Mouse (Mus musculus): Measurements from ENCODE around the gene Tmprss13. TPM values are rescaled to one million over a fixed set of nuclear protein-coding genes. Genes with fewer than 3 reads are reported as not detected.

The Tmprss13 gene
- not detected for polyA plus RNA-seq (2021)

- POLR2A ChIA-PET, result no interaction called here
- H3K27me3 ChIP-seq, result peaks cover 34% of the 10 kb centered on the region
- CTCF ChIA-PET, result no interaction called here
- TF ChIP-seq CTCF (IDR thresholded peaks at IDR 0.05), result no peak
- in situ Hi-C loops (cut with MboI; ENCODE audit: low pct_unique_long_range_greater_than_20kb), result no loop called here
- DNase-seq (ENCODE audit: low read depth, low spot score), result no peak
- ATAC-seq, result no peak
These were observed at the start of gene Tmprss13 for GRCm38 (mm10) chr9:45318855-45319254. Tmprss13 (plus strand) TSS chr9:45319100.

- in situ Hi-C loops (cut with MboI; ENCODE audit: low pct_unique_long_range_greater_than_20kb), result no loop called here
- CTCF ChIA-PET, result no interaction called here
- DNase-seq (ENCODE audit: low read depth, low spot score), result no peak
These were observed 46.7 kb upstream of the Tmprss13 start for GRCm38 (mm10) chr9:45272213-45272612.

DNA sequence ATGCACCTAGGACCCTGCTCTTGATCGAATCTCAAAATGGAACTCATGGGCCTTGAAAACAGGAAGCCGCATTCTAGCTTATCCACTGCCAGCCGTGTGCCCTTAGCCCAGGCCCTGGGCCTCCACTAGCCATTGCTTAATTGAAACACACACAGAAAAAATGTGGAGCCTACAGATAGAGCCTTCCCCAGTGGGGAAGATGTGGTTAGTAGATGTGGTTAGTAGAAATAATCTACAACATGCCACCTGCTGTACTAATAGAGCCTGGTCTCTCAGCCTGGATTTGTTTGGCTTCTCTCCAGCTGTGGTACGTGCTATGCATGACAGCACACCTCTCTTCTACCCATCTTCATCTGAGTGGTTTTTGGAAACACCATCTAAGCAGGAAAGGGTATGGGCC, 44.7 kb upstream of the Tmprss13 start:
- no peak for ATAC-seq
- TF ChIP-seq CTCF (IDR thresholded peaks at IDR 0.05), result no peak
- H3K27me3 ChIP-seq, result peaks cover 35% of the 10 kb centered on the region
- ChIA-PET POLR2A (no interaction called here), CTCF (no interaction called here)
- DNase-seq (ENCODE audit: low read depth, low spot score), result no peak
- in situ Hi-C loops (cut with MboI; ENCODE audit: low pct_unique_long_range_greater_than_20kb), result no loop called here

More at GRCm38 (mm10) chr9:45272213-45272612, 46.7 kb upstream of the Tmprss13 start:
- no peak for TF ChIP-seq CTCF (IDR thresholded peaks at IDR 0.05)
- H3K27me3 ChIP-seq, result peaks cover 28% of the 10 kb centered on the region
- no peak for ATAC-seq
- POLR2A ChIA-PET, result no interaction called here

- DNase-seq (ENCODE audit: low read depth, low spot score), result no peak
- ATAC-seq, result no peak
- peaks cover 34% of the 10 kb centered on the region for H3K27me3 ChIP-seq
- POLR2A ChIA-PET, result no interaction called here
- in situ Hi-C loops (cut with MboI; ENCODE audit: low pct_unique_long_range_greater_than_20kb), result no loop called here
- TF ChIP-seq CTCF (IDR thresholded peaks at IDR 0.05), result no peak
- CTCF ChIA-PET, result no interaction called here
These were observed 44.3 kb upstream of the Tmprss13 start for GRCm38 (mm10) chr9:45274635-45275034.

GRCm38 (mm10) chr9:45280059-45280458, 38.8 kb upstream of the Tmprss13 start:
- CTCF ChIA-PET, result no interaction called here
- POLR2A ChIA-PET, result no interaction called here
- H3K27me3 ChIP-seq, result peaks cover 25% of the 10 kb centered on the region
- TF ChIP-seq CTCF (IDR thresholded peaks at IDR 0.05), result no peak
- ATAC-seq, result no peak
- in situ Hi-C loops (cut with MboI; ENCODE audit: low pct_unique_long_range_greater_than_20kb), result no loop called here
- no peak for DNase-seq (ENCODE audit: low read depth, low spot score)

GRCm38 (mm10) chr9:45280891-45281290, 38.0 kb upstream of the Tmprss13 start:
- POLR2A ChIA-PET, result no interaction called here
- no peak for ATAC-seq
- TF ChIP-seq CTCF (IDR thresholded peaks at IDR 0.05), result no peak
- CTCF ChIA-PET, result no interaction called here
- no peak for DNase-seq (ENCODE audit: low read depth, low spot score)
- in situ Hi-C loops (cut with MboI; ENCODE audit: low pct_unique_long_range_greater_than_20kb), result no loop called here
- H3K27me3 ChIP-seq, result peaks cover 24% of the 10 kb centered on the region

DNA sequence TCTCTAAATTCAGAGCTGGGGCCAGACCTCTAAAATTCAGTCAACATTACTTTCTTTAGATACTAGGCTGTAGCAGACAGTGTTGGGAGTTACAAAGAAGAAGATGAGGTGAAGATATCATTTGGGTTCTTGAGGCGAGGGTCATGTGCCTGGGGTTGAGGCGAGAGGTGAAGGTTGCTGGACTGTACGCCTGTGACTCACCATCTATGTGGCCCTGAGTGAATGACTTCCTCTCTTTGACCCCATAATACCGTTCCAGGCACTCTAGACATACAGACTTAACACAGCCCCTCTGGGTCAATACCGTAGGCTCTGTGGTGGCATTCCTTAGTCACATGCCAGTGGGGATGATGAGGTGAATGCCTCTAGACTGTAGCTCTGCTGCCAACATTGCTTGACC, 36.4 kb upstream of the Tmprss13 start:
- in situ Hi-C loops (cut with MboI; ENCODE audit: low pct_unique_long_range_greater_than_20kb), result no loop called here
- POLR2A ChIA-PET, result no interaction called here
- CTCF ChIA-PET, result no interaction called here
- H3K27me3 ChIP-seq, result peaks cover 15% of the 10 kb centered on the region
- no peak for DNase-seq (ENCODE audit: low read depth, low spot score)
- TF ChIP-seq CTCF (IDR thresholded peaks at IDR 0.05), result no peak
- ATAC-seq, result no peak

GRCm38 (mm10) chr9:45291481-45292168, 27.3 kb upstream of the Tmprss13 start:
- in situ Hi-C loops (cut with MboI; ENCODE audit: low pct_unique_long_range_greater_than_20kb), result no loop called here
- TF ChIP-seq CTCF (IDR thresholded peaks at IDR 0.05), result no peak
- ATAC-seq, result no peak

GRCm38 (mm10) chr9:45294210-45295011, 24.5 kb upstream of the Tmprss13 start:
- ATAC-seq, result no peak
- in situ Hi-C loops (cut with MboI; ENCODE audit: low pct_unique_long_range_greater_than_20kb), result no loop called here
- CTCF ChIA-PET, result no interaction called here
- POLR2A ChIA-PET, result no interaction called here
- peaks cover 31% of the 10 kb centered on the region for H3K27me3 ChIP-seq
- no peak for TF ChIP-seq CTCF (IDR thresholded peaks at IDR 0.05)
- DNase-seq (ENCODE audit: low read depth, low spot score), result no peak

More at GRCm38 (mm10) chr9:45291481-45292168, 27.3 kb upstream of the Tmprss13 start:
- POLR2A ChIA-PET, result interaction anchor here (0.6 kb wide), 1 partner anchor 1309 kb away, joined by 4 read pairs; no protein-coding TSS in a partner anchor
- peaks cover 30% of the 10 kb centered on the region for H3K27me3 ChIP-seq
- CTCF ChIA-PET, result no interaction called here
- DNase-seq (ENCODE audit: low read depth, low spot score), result no peak

DNA sequence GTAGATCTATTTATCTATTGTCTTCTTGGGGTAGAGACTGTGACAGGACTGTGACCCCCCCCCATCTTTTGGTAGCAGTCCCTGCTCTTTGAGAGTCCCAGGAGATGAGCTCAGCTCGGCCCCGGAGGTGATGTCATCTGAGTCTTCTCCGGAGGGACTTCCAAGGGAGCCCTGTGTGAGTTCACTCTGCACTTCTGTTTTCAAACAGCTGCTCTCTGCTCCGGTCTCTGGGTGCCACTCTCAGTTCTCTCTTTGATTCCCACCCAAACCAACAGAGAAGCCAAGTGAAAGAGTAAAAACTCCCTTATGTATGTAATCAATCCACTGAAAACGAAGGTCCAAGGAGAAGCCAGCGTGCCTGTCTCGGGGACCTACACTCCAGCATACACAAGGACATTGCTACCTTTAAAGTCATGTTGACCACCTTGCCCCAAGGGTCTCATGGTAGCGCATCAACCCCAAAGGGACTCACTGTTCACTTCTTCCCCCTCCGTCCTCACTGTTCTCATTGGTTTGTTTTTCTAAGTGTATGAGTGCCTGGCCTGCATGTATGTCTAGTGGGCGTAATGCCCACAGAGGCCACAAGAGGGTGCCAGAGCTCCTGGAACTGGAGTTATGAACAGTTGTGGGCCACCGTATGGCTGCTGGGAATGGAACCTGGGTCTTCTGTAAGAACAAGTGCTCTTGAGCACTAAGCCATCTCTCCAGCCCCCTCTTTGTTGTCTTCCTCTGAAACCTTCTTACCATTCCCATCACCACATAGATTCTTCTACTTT, 19.5 kb upstream of the Tmprss13 start:
- DNase-seq (ENCODE audit: low read depth, low spot score), result no peak
- CTCF ChIA-PET, result interaction anchor here (1.2 kb wide), 1 partner anchor 89 kb away, joined by 5 read pairs; no protein-coding TSS in a partner anchor
- in situ Hi-C loops (cut with MboI; ENCODE audit: low pct_unique_long_range_greater_than_20kb), result loop anchor here (5.0 kb wide), 1 partner anchor 83 kb away; no protein-coding TSS in a partner anchor

More for the DNA sequence above, 19.5 kb upstream of the Tmprss13 start:
- ATAC-seq, result no peak
- peaks cover 26% of the 10 kb centered on the region for H3K27me3 ChIP-seq
- POLR2A ChIA-PET, result no interaction called here
- peak; percentile 70 for TF ChIP-seq CTCF (IDR thresholded peaks at IDR 0.05)

Measured in Patski (cell line).